Mouse (Mus musculus): Measurements from ENCODE around the gene Tbx1.

GRCm38 (mm10) chr16:18633333-18633732, 42.9 kb upstream of the Tbx1 start:
- no peak for TF ChIP-seq POLR2A (IDR thresholded peaks at IDR 0.05; ENCODE audit: insufficient read length, low read depth)
- no peak for TF ChIP-seq REST (IDR thresholded peaks at IDR 0.05; ENCODE audit: insufficient read depth, insufficient read length)
